Mouse (Mus musculus) CH12.LX (cell line): ENCODE results near the gene Pdp2. TPM values are rescaled to one million over a fixed set of nuclear protein-coding genes. Genes with fewer than 3 reads are reported as not detected.

Experiments used
- DNase-seq: peaks from one replicate; pipeline ENCODE4 v3.0.0-alpha.2; 2013; ENCODE audit errors: extremely low read depth
- H3K27ac ChIP-seq: 2 replicates; pipeline ENCODE4 v1.5.1; 2012; ENCODE audit warnings: low read depth, mild to moderate bottlenecking, control low read depth, moderate library complexity; ENCODE audit not compliant: insufficient read depth
- H3K27me3 ChIP-seq: replicated peaks from 2 replicates; pipeline ENCODE3; 2012; ENCODE audit warnings: inconsistent platforms
- H3K36me3 ChIP-seq, 2 experiments: replicated peaks in 1 of 2; 2 replicates each; pipeline versions ENCODE3 to v1.6.1; 2012; ENCODE audit warnings: inconsistent platforms in 1 of 2, low read length in 1 of 2, mild to moderate bottlenecking in 1 of 2, mixed read lengths in 1 of 2, moderate library complexity in 1 of 2; ENCODE audit not compliant: control insufficient read depth in 1 of 2, insufficient read depth in 1 of 2
- H3K4me1 ChIP-seq, 2 experiments: 2 replicates each; pipeline ENCODE4 v1.6.1; 2012; ENCODE audit warnings: inconsistent platforms in 1 of 2, moderate library complexity in 1 of 2; ENCODE audit not compliant: insufficient read depth in 2 of 2, control insufficient read depth in 1 of 2
- H3K4me2 ChIP-seq: 2 replicates; pipeline ENCODE4 v1.6.1; 2012; ENCODE audit warnings: low read depth, mild to moderate bottlenecking, control low read depth; ENCODE audit not compliant: poor library complexity, insufficient read depth, severe bottlenecking
- H3K4me3 ChIP-seq, 3 experiments: fragments of 150-350 bp in 1 of 3; sonication (generic) in 1 of 3; replicated peaks in 1 of 3; 2 replicates each; pipeline versions ENCODE3 to v1.5.1; 2011 to 2012; ENCODE audit warnings: low read depth in 2 of 3, low read length in 2 of 3, mild to moderate bottlenecking in 2 of 3, moderate library complexity in 2 of 3, control low read depth in 1 of 3, improper control_type of control experiment in 1 of 3, inconsistent platforms in 1 of 3, mixed read lengths in 1 of 3; ENCODE audit not compliant: poor library complexity in 1 of 3
- H3K79me2 ChIP-seq: replicated peaks from 2 replicates; pipeline ENCODE4 v1.6.1; 2012; ENCODE audit warnings: mild to moderate bottlenecking, moderate library complexity; ENCODE audit not compliant: control insufficient read depth, poor library complexity, insufficient read depth, severe bottlenecking; ENCODE audit errors: extremely low read depth
- H3K9ac ChIP-seq: 2 replicates; pipeline ENCODE4 v1.6.1; 2012; ENCODE audit warnings: low read depth, mild to moderate bottlenecking, control low read depth, moderate library complexity; ENCODE audit not compliant: insufficient read depth
- H3K9me3 ChIP-seq: replicated peaks from 2 replicates; pipeline ENCODE3; 2012; ENCODE audit warnings: low read length, inconsistent platforms, mixed read lengths
- CHD1 ChIP-seq: IDR thresholded peaks from 2 replicates; pipeline ENCODE4 v1.6.1; 2012; ENCODE audit warnings: low read depth, low read length, improper control_type of control experiment, inconsistent platforms
- CHD2 ChIP-seq: IDR thresholded peaks from 2 replicates; pipeline ENCODE4 v1.6.1; 2011; ENCODE audit warnings: low read length, improper control_type of control experiment
- CTCF ChIP-seq, 2 experiments: IDR thresholded peaks in 1 of 2; conservative IDR thresholded peaks in 1 of 2; 2 replicates each; pipeline ENCODE4 v1.5.1; 2011 to 2012; ENCODE audit warnings: low read depth in 2 of 2, low read length in 2 of 2, improper control_type of control experiment in 1 of 2, inconsistent platforms in 1 of 2, mild to moderate bottlenecking in 1 of 2, moderate library complexity in 1 of 2
- E2F4 ChIP-seq: IDR thresholded peaks from 2 replicates; pipeline ENCODE4 v1.6.1; 2011; ENCODE audit warnings: low read depth, low read length, improper control_type of control experiment; ENCODE audit not compliant: insufficient replicate concordance
- ELF1 ChIP-seq: IDR thresholded peaks from 2 replicates; pipeline ENCODE4 v1.6.1; 2014; ENCODE audit warnings: low read depth, mild to moderate bottlenecking, inconsistent platforms, low read length, improper control_type of control experiment
- EP300 ChIP-seq: IDR thresholded peaks from 2 replicates; pipeline ENCODE4 v1.6.1; 2011; ENCODE audit warnings: low read length, improper control_type of control experiment
- ETS1 ChIP-seq: conservative IDR thresholded peaks from 2 replicates; pipeline ENCODE4 v1.6.1; 2012; ENCODE audit warnings: low read depth, mild to moderate bottlenecking, inconsistent platforms, low read length, improper control_type of control experiment, moderate library complexity
- GABPA ChIP-seq: IDR thresholded peaks from 2 replicates; pipeline ENCODE4 v1.6.1; 2012; ENCODE audit warnings: low read depth, low read length, improper control_type of control experiment, inconsistent platforms; ENCODE audit not compliant: insufficient replicate concordance
- IRF4 ChIP-seq: IDR thresholded peaks from 2 replicates; pipeline ENCODE4 v1.6.1; 2014; ENCODE audit warnings: low read depth, mild to moderate bottlenecking, inconsistent platforms, low read length, improper control_type of control experiment
- JUND ChIP-seq: conservative IDR thresholded peaks from 2 replicates; pipeline ENCODE4 v1.6.1; 2011; ENCODE audit warnings: low read depth, low read length, improper control_type of control experiment
- MAX ChIP-seq: IDR thresholded peaks from 2 replicates; pipeline ENCODE4 v1.6.1; 2011; ENCODE audit warnings: low read length, improper control_type of control experiment
- MAZ ChIP-seq: IDR thresholded peaks from 2 replicates; pipeline ENCODE4 v1.6.1; 2012; ENCODE audit warnings: low read depth, mild to moderate bottlenecking, inconsistent platforms, low read length, improper control_type of control experiment, moderate library complexity
- MEF2A ChIP-seq: IDR thresholded peaks from 2 replicates; pipeline ENCODE4 v1.6.1; 2014; ENCODE audit warnings: low read depth, mild to moderate bottlenecking, inconsistent platforms, low read length, improper control_type of control experiment, borderline replicate concordance
- MYC ChIP-seq: IDR thresholded peaks from 2 replicates; pipeline ENCODE4 v1.6.1; 2011; ENCODE audit warnings: low read depth, mild to moderate bottlenecking, improper control_type of control experiment, low read length
- NELFE ChIP-seq: IDR thresholded peaks from 2 replicates; pipeline ENCODE4 v1.6.1; 2011; ENCODE audit warnings: low read depth, low read length, improper control_type of control experiment
- NRF1 ChIP-seq: IDR thresholded peaks from 2 replicates; pipeline ENCODE4 v1.6.1; 2014; ENCODE audit warnings: low read depth, mild to moderate bottlenecking, inconsistent platforms, low read length, improper control_type of control experiment, moderate library complexity
- POLR2AphosphoS2 ChIP-seq: IDR thresholded peaks from 2 replicates; pipeline ENCODE4 v1.6.1; 2011; ENCODE audit warnings: low read depth, low read length, improper control_type of control experiment
- TBP ChIP-seq: conservative IDR thresholded peaks from 2 replicates; pipeline ENCODE4 v1.6.1; 2011; ENCODE audit warnings: low read depth, low read length, improper control_type of control experiment
- TCF12 ChIP-seq: IDR thresholded peaks from 2 replicates; pipeline ENCODE4 v1.6.1; 2014; ENCODE audit warnings: low read depth, mild to moderate bottlenecking, inconsistent platforms, low read length, improper control_type of control experiment
- UBTF ChIP-seq: IDR thresholded peaks from 2 replicates; pipeline ENCODE4 v1.6.1; 2012; ENCODE audit warnings: low read depth, mild to moderate bottlenecking, inconsistent platforms, low read length, improper control_type of control experiment, moderate library complexity
- USF1 ChIP-seq: IDR thresholded peaks from 2 replicates; pipeline ENCODE4 v1.6.1; 2014; ENCODE audit warnings: low read depth, mild to moderate bottlenecking, inconsistent platforms, low read length, improper control_type of control experiment
- ZC3H11A ChIP-seq: IDR thresholded peaks from 2 replicates; pipeline ENCODE4 v1.6.1; 2012; ENCODE audit warnings: low read depth, mild to moderate bottlenecking, inconsistent platforms, low read length, improper control_type of control experiment
- dilution Hi-C: fragments of 300-500 bp; cut with MboI; formaldehyde crosslinking; loops from 2 replicates; pipeline ENCODE4 v1.14.3; 2020; ENCODE audit warnings: low sequenced_read_pairs; ENCODE audit not compliant: extremely low pct_unique_long_range_greater_than_20kb, extremely low pct_ligation_motif_present
- in situ Hi-C: fragments of 300-500 bp; cut with MboI; formaldehyde crosslinking; loops from 3 replicates; pipeline ENCODE4 v1.14.3; 2019; ENCODE audit warnings: low sequenced_read_pairs, low pct_ligation_motif_present, low pct_unique_long_range_greater_than_20kb, mixed read lengths
- polyA plus RNA-seq: library from polyadenylated mRNA; unstranded; fragments of >175 nt; gene quantifications from 2 replicates; pipeline ENCODE4 v1.2.1, GENCODE M21; 2012; ENCODE audit warnings: low read depth; ENCODE audit not compliant: insufficient read length
- total RNA-seq, 2 experiments: library from RNA; depleted of rRNA; stranded (reverse); fragments of 300-350 nt in 1 of 2; fragments of >200 nt in 1 of 2; gene quantifications; 2 replicates each; pipeline ENCODE4 v1.2.3; 2012 to 2014

Pdp2 gene
- total and polyA plus RNA-seq, 3 experiments, result 7.6 to 9.6 (median 8.7) TPM

GRCm38 (mm10) chr8:104631975-104632374 lies 40.7 kb downstream of the Pdp2 start:
- dilution Hi-C loops, result no loop called here
- peak overlapping the region; percentile 78 for H3K4me2 ChIP-seq
- H3K9ac ChIP-seq, result peak overlapping the region; percentile 75
- in situ Hi-C loops, result no loop called here
- H3K9me3 ChIP-seq, result no peaks in the 10 kb centered on the region
- TF ChIP-seq MAX (peak; percentile 1; the same call in 1 of the 2 replicates), ELF1 (peak; percentile 28; the same call in 1 of the 2 replicates), CHD2 (peak; percentile 68; the same call in 1 of the 2 replicates), MEF2A (peak; percentile 74; the same call in 1 of the 2 replicates), IRF4 (peak; percentile 16; the same call in 1 of the 2 replicates), ETS1 (0 out of 2 replicates have a peak, but pooled peaks have one; percentile 17), USF1 (no peak), CTCF (conservative IDR thresholded peaks at IDR 0.05 in 1 of 2, IDR thresholded peaks at IDR 0.05 in 1 of 2; ENCODE audit: low read depth in 2 of 2, low read length in 2 of 2) (no peak), MAZ (0 out of 2 replicates have a peak, but pooled peaks have one; percentile 55)
- H3K27me3 ChIP-seq, result no peaks in the 10 kb centered on the region
- H3K79me2 ChIP-seq, result no peaks in the 10 kb centered on the region
- peaks cover 13 to 32% of the 10 kb centered on the region in 2 experiments for H3K4me1 ChIP-seq
- peak overlapping the region; percentile 61; the same call in 1 of the 2 replicates for H3K27ac ChIP-seq
- H3K36me3 ChIP-seq, result peaks cover 17 to 58% of the 10 kb centered on the region in 2 experiments
- peak; percentile 60 for DNase-seq
- H3K4me3 ChIP-seq, result peak overlapping the region; percentile 46 to 61 (median 52)

GRCm38 (mm10) chr8:104632486-104632885 lies 41.2 kb downstream of the Pdp2 start:
- peak overlapping the region; percentile 78 for H3K4me2 ChIP-seq
- H3K4me3 ChIP-seq, result peak overlapping the region; percentile 39 to 61 (median 52)
- DNase-seq, result peak; percentile 45
- peaks cover 13 to 32% of the 10 kb centered on the region in 2 experiments for H3K4me1 ChIP-seq
- in situ Hi-C loops, result no loop called here
- H3K36me3 ChIP-seq, result peaks cover 17 to 59% of the 10 kb centered on the region in 2 experiments
- no peaks in the 10 kb centered on the region for H3K27me3 ChIP-seq
- dilution Hi-C loops, result no loop called here
- no peak for TF ChIP-seq TCF12
- 0 out of 2 replicates have a peak, but pooled peaks have one; percentile 3 for TF ChIP-seq ELF1
- no peak for TF ChIP-seq ZC3H11A
- TF ChIP-seq ETS1, result 0 out of 2 replicates have a peak, but pooled peaks have one; percentile 24
- H3K79me2 ChIP-seq, result no peaks in the 10 kb centered on the region
- no peaks in the 10 kb centered on the region for H3K9me3 ChIP-seq
- H3K27ac ChIP-seq, result peak overlapping the region; percentile 61
- H3K9ac ChIP-seq, result peak overlapping the region; percentile 75; the same call in 1 of the 2 replicates

- in situ Hi-C loops, result no loop called here
- Histone ChIP-seq H3K27ac (no peak overlapping the region), H3K4me1 (peaks cover 13 to 34% of the 10 kb centered on the region in 2 experiments), H3K27me3 (no peaks in the 10 kb centered on the region), H3K79me2 (no peaks in the 10 kb centered on the region), H3K9ac (no peak overlapping the region), H3K9me3 (no peaks in the 10 kb centered on the region), H3K36me3 (peaks cover 17 to 59% of the 10 kb centered on the region in 2 experiments), H3K4me2 (no peak overlapping the region), H3K4me3 (no peak overlapping the region)
- dilution Hi-C loops, result no loop called here
- no peak for DNase-seq
- no peak for TF ChIP-seq UBTF
- no peak for TF ChIP-seq POLR2AphosphoS2
- no peak for TF ChIP-seq E2F4
- TF ChIP-seq NRF1, result no peak
- TF ChIP-seq GABPA, result no peak
- no peak for TF ChIP-seq MAZ
- TF ChIP-seq CHD2, result no peak
- TF ChIP-seq CHD1, result no peak
- TF ChIP-seq USF1, result no peak
- TF ChIP-seq JUND, result no peak
- no peak for TF ChIP-seq TBP
- no peak for TF ChIP-seq TCF12
- no peak for TF ChIP-seq IRF4
- no peak for TF ChIP-seq NELFE
- no peak for TF ChIP-seq MEF2A
- no peak for TF ChIP-seq EP300
- TF ChIP-seq ZC3H11A, result no peak
- no peak for TF ChIP-seq MYC
Observed at GRCm38 (mm10) chr8:104633156-104633744, 42.0 kb downstream of the Pdp2 start.
